In genomic region chr7:100862353-100862752, GRCm38 (mm10) we compare ENCODE assay signal across 8 mouse cellular contexts. TPM values are rescaled to one million over a fixed set of nuclear protein-coding genes. Genes with fewer than 3 reads are reported as not detected.
A peak's percentile ranks its signal among the peaks of the same experiment; 100 is the strongest.
DNase-seq lines count a peak whose midpoint lies in the region; ATAC-seq and TF ChIP-seq lines count a peak whose summit lies in the region.

No protein-coding gene starts in this region.

- no peak for TF ChIP-seq POLR2A in lung, adult 2 months (IDR thresholded peaks at IDR 0.05; ENCODE audit: borderline replicate concordance, extremely low read depth, low read depth, low read length)

- peak overlapping the region; percentile 96 for H3K4me2 ChIP-seq in embryonic facial prominence, embryonic 13.5 days
- peak overlapping the region; percentile 91 for H3K4me2 ChIP-seq in neural tube, embryonic 14.5 days (ENCODE audit: low read depth, low read length)

- H3K36me3 ChIP-seq in embryonic facial prominence, embryonic 13.5 days = no peaks in the 10 kb centered on the region
- H3K36me3 ChIP-seq in limb, embryonic 10.5 days = peaks cover 6% of the 10 kb centered on the region; the same call in 1 of the 2 replicates
- H3K36me3 ChIP-seq in neural tube, embryonic 14.5 days (ENCODE audit: control insufficient read depth, insufficient read depth, low read length) = no peaks in the 10 kb centered on the region

- H3K9me3 ChIP-seq in embryonic facial prominence, embryonic 13.5 days = no peaks in the 10 kb centered on the region
- H3K9me3 ChIP-seq in limb, embryonic 10.5 days (replicated peaks) = no peaks in the 10 kb centered on the region
- H3K9me3 ChIP-seq in neural tube, embryonic 14.5 days (ENCODE audit: control insufficient read depth, low read length) = no peaks in the 10 kb centered on the region

- ATAC-seq in embryonic facial prominence, embryonic 13.5 days (ENCODE audit: insufficient number of reproducible peaks, insufficient read depth, low FRiP score, low TSS enrichment, low read depth) = no peak
- ATAC-seq in neural tube, embryonic 14.5 days (ENCODE audit: low read depth) = no peak

- peak overlapping the region; percentile 70 for H3K4me3 ChIP-seq in lung, adult 2 months (replicated peaks; ENCODE audit: extremely low read depth, low read depth, low read length)
- H3K4me3 ChIP-seq in embryonic facial prominence, embryonic 13.5 days = peak overlapping the region; percentile 71
- peak overlapping the region; percentile 69 for H3K4me3 ChIP-seq in limb, embryonic 10.5 days
- peak overlapping the region; percentile 76 for H3K4me3 ChIP-seq in neural tube, embryonic 14.5 days (ENCODE audit: low read depth, low read length)

- no peaks in the 10 kb centered on the region for H3K27me3 ChIP-seq in embryonic facial prominence, embryonic 13.5 days
- no peaks in the 10 kb centered on the region for H3K27me3 ChIP-seq in limb, embryonic 10.5 days (ENCODE audit: low read depth, poor library complexity, severe bottlenecking)
- H3K27me3 ChIP-seq in neural tube, embryonic 14.5 days (ENCODE audit: control insufficient read depth, insufficient read depth, low read length) = no peaks in the 10 kb centered on the region

- DNase-seq in lung, adult 2 months = no peak
- no peak for DNase-seq in lung, adult 18-20 months
- DNase-seq in limb, embryonic 10.5 days (ENCODE audit: low spot score) = no peak
- DNase-seq in cerebellum, adult 11-12 months = no peak
- DNase-seq in adrenal gland, adult 18-20 months (ENCODE audit: low spot score in 2 of 2) = no peak
- no peak for DNase-seq in kidney, adult 9 months

- TF ChIP-seq CTCF in lung, adult 2 months (IDR thresholded peaks at IDR 0.05; ENCODE audit: insufficient read depth, low read length) = no peak

- WGBS in lung, adult 2 months = 14% methylated on average over 4 of the region's 4 CpGs
- 5% methylated on average over 4 of the region's 4 CpGs for WGBS in embryonic facial prominence, embryonic 13.5 days
- WGBS in limb, embryonic 10.5 days = 6% methylated on average over 4 of the region's 4 CpGs
- WGBS in neural tube, embryonic 14.5 days = 19% methylated on average over 4 of the region's 4 CpGs

- peak overlapping the region; percentile 75; the same call in 1 of the 2 replicates for H3K27ac ChIP-seq in embryonic facial prominence, embryonic 13.5 days
- H3K27ac ChIP-seq in limb, embryonic 10.5 days = peak overlapping the region; percentile 89
- no peak overlapping the region for H3K27ac ChIP-seq in neural tube, embryonic 14.5 days (ENCODE audit: low read depth, low read length)

- H3K4me1 ChIP-seq in lung, adult 2 months (ENCODE audit: control insufficient read depth, insufficient read depth, low read length) = 0 out of 2 replicates have a peak, but pooled peaks cover 2% of the 10 kb centered on the region
- H3K4me1 ChIP-seq in embryonic facial prominence, embryonic 13.5 days = peaks cover 31% of the 10 kb centered on the region
- H3K4me1 ChIP-seq in limb, embryonic 10.5 days = peaks cover 59% of the 10 kb centered on the region
- peaks cover 5% of the 10 kb centered on the region; the same call in 1 of the 2 replicates for H3K4me1 ChIP-seq in neural tube, embryonic 14.5 days (ENCODE audit: control insufficient read depth, insufficient read depth, low read length)

- H3K9ac ChIP-seq in embryonic facial prominence, embryonic 13.5 days = peak overlapping the region; percentile 83
- H3K9ac ChIP-seq in neural tube, embryonic 14.5 days (replicated peaks; ENCODE audit: low read depth, low read length) = peak overlapping the region; percentile 78

RNA-seq across cellular contexts. Expression of gene Relt, which starts 0.9 kb away (rescaled TPM):
- polyA plus RNA-seq in lung, adult 2 months (2012; rRNA removed) = 13.1 and 20.0 TPM in 2 replicates
- polyA plus RNA-seq in embryonic facial prominence, embryonic 13.5 days (2015; fragmentation: Nextera tagmentation; extraction: Ambion mirVana) = 4.2 TPM in 2 replicates
- polyA plus RNA-seq in limb, embryonic 10.5 days (2016; fragmentation: Nextera tagmentation; extraction: Ambion mirVana) = 5.9 and 7.9 TPM in 2 replicates
- polyA plus RNA-seq in neural tube, embryonic 14.5 days (2014; fragmentation: Nextera tagmentation; extraction: Ambion mirVana) = 4.1 and 4.5 TPM in 2 replicates
- 1 to 10 TPM; 2.1 to 3.5 TPM for total RNA-seq in adrenal gland, adult 18-20 months (2021)
